Mouse (Mus musculus) thymus, adult 18-20 months (tissue): ENCODE results near the gene Entr1.
"Not testable (repeated sequence)": the region's sequence is repeated elsewhere in the genome, so short reads cannot be mapped to it uniquely, and the experiment has no call there.

ENCODE experiments used
- DNase-seq, 2 experiments: peaks; one replicate each; pipeline ENCODE4 v3.0.0; 2022; ENCODE audit warnings: mixed read lengths in 2 of 2

Entr1 gene

DNA sequence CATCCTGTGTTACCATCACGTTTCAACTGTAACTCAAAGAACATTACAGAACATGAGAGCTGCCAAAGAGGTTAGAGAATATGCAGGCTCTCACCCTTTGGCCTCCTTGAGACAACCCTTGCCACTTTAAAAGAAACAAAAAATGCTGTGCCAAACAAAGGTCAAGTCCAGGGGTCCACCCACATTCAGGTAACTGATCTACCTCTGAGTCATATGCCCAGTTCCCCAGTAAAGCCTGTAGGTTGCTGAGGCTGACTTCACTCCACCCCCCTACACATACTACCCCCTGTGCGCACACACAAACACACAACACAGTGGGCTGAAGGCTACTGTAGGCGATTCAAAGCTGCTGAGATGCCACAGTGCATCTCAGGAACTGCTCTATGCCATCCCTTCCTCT lies 1.4 kb downstream of the Entr1 start:
- DNase-seq = no peak

DNA sequence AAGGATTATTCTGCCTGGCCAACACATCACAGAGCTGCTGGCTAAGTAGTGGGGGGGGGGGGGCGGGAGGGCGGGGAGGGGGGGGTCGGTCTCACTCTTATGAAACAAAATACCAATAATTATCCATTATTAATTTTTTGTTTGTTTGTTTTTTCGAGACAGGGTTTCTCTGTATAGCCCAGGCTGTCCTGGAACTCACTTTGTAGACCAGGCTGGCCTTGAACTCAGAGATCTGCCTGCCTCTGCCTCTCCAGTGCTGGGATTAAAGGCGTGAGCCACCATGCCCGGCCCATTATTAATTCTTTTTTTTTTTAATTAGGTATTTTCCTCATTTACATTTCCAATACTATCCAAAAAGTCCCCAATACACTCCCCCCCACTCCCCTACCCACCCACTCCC lies 8.2 kb downstream of the Entr1 start:
- not testable (repeated sequence) for DNase-seq

DNA sequence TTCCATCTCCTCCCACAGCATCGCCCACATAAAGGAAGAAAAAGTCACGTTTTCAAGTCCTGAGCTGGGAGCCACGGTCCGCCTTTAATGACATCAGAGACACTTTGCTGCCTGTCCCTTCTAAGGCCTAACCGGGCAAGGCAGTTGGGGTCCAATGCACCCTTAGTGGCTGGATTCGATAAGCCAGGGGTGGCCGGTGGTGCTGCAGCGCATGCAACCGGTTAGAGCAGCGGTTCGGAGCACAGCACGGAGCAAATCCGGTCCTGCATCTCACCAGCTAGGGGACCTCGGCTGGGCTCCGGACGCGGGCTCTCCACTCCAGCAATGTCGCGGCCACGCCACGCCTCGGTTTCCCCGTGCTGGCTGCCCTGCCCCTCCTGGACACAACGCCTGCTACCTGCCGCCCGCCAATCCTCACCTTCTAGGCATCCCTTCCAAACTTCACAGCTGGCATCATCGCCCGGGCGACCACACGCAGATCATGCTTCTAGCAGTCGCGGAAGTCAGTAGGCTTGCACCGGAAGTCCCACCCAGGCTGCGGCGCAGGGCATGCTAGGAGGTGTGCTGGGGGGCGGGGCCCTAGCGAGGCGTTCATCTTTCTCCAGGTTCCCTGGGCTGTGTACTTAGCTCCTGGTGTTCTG lies 8.9 kb downstream of the Entr1 start, which contains the start of gene Snapc4:
Snapc4 (minus strand) TSS at position 523 of the 641 bp plus-strand sequence.
- DNase-seq = peak; percentile 75 to 80

DNA sequence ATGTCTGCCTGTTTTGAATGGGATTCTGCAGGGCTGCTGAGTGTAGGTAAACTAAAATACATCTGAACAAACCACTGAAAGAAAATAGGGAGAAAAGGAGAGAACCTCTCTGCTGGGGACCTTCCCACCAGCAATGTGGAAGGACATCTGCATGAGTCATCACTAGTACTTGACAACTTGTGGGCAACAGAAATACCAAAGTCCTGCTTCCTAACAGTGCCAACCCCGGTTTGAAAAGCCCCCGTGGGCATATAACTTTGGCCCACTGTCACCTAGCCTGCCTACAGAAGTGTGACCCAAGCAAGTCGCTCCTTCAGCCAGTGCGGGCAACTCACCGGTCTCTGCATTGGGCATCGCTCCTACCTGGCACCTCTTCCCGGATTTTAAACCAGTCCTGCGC lies 16.7 kb downstream of the Entr1 start:
- no peak for DNase-seq

DNA sequence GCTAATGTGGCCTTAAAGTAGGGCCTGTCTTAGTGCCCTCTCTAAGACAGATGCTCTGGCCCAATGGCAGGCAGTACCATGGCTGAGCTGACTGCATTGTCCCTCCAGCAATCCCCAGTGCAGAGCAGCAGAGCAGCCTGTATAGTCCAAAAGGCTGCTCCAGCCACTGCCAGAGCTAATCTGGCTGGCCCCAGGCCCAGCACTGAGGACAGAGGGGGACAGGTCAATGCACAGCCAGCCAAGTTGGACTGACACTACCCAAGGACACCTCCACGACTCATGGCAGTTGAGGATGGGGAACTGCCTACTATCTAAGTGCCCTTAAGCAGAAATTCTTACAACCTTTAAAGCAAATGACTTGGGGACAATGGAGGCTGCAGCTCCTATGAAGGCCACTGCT lies 20.5 kb downstream of the Entr1 start:
- DNase-seq = no peak

DNA sequence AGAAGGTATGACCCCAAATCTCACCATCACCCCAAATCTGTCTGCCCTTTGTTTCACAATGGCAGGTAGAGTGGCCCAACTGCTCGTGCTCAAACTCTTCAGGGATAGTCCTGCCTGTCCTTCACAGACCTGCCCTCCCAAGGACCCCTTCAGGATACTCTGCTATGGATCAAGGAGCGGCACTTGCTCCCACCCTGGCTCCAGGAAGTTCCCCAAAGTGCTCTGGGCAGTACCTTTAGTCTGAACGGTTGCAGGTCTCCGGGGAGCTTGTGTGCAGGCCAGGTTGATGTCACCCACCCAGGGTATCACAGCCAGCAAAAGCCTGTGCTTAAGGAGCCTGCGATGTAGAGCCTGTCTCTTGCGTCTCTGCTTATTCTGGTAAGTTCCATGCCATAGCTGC lies 21.2 kb downstream of the Entr1 start:
- no peak for DNase-seq

DNA sequence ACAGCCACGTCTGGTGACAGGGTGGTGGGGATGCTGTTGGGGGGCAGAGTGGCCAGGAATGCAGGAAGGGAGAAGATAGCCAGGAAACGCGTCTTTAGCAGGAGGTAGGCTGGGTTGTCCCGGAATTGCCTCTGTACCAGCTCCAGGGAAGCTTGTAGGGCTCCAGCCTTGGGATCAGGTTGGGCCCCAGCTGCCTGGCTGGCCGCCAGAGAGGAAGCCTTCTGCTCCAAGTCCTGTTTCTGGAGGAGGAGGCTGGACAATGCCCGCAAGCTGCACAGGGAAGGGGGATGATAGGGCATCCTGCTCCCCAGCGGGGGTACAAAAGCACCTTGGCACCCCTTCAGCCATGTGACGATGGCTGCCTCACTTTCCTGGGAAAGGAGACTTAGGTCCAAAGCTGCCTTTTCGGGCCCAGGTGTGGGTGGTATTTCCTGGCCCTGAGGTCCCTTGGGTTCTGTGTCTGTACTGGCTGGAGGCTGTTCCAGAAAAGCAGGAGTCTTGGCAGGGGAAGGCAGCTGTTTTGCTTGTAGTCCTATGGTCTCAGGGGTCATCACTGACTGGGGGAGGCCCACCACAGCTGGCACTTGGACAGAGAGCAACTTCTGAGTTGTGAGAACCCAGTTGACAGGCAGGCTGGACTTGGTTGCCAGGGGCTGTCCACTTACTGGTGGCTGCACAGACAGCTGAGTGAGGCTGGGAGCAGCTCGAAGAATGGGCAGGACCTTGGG lies 24.2 kb downstream of the Entr1 start:
- no peak for DNase-seq

DNA sequence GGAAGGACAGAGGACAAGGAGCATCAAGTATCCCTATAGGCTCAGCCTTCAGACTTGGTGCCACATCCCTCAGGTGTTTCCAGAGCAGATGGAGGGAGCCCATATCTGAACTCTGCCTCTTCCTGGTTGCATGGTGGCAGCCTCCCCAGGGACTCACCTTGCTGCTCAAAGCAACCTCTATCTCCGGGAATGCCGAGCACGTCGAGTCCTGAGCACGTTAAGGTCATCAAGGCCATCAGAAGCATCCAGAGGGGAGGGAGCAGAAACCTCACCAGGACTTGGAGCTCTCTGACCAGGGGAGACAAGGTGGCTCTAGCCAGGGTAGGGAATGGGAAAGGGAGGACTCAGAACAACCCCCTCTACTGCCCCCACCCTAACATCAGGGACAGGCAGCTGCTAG lies 25.6 kb downstream of the Entr1 start:
- no peak for DNase-seq

DNA sequence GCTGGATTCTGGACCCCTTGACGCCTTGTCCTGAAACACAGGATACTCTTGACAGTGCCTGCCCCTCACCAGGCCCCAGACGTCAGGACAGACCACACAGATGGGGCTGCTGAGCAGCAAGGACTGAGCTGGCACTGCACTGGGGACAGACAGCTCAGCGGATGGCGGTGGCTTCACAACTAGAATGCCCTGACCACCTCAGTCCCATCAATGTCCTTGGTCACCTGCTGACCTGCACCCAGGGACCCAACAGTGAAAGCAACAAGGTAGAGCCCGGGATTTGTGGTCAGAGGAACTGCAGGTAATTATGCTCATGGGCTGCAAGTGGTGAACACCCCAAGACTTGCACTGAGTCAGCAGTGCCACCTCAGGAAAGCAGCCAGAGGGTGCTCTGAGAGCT lies 26.1 kb downstream of the Entr1 start:
- DNase-seq = no peak

DNA sequence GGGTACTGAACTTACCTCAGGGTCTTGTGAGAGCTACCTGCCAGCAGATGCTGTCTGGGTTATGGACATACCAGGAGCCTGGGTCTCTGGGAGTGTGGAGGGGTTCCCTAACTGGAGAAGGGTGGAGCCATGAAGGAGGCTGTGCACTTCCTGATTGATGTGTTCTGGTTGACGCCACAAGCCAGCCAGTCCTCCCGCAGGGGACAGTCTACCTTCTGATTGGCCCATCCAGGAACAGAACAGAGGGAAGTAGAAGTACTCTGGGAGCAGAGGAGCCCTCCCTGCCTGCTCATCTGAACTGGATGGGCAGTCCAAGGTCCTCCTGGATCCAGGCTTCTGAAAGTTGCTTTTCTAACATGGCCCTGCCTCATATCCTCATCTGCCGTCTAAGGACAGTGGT lies 28.3 kb downstream of the Entr1 start, which contains the start of gene Card9:
Card9 (minus strand) TSS at position 147 of the 400 bp plus-strand sequence.
- no peak for DNase-seq

DNA sequence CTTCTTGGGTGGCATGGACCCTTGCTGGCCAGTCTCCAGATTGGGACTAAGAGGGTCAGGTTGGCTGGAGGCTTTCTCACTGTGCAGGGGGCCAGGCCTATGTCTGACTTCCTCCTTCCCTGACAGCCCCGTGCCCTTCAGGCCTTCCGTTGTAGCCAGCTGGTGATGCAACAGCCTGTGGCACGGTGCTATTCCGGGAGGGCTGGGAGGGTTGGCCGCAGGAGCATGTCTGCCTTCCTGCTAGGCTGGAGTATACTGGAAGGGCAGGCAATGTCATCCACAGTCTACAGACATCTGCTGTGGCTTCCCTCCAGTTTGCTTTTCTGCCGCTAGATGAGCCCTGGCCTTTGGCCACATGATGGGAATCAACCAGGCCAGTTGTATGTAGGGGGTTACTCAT lies 29.1 kb downstream of the Entr1 start:
- DNase-seq = no peak

DNA sequence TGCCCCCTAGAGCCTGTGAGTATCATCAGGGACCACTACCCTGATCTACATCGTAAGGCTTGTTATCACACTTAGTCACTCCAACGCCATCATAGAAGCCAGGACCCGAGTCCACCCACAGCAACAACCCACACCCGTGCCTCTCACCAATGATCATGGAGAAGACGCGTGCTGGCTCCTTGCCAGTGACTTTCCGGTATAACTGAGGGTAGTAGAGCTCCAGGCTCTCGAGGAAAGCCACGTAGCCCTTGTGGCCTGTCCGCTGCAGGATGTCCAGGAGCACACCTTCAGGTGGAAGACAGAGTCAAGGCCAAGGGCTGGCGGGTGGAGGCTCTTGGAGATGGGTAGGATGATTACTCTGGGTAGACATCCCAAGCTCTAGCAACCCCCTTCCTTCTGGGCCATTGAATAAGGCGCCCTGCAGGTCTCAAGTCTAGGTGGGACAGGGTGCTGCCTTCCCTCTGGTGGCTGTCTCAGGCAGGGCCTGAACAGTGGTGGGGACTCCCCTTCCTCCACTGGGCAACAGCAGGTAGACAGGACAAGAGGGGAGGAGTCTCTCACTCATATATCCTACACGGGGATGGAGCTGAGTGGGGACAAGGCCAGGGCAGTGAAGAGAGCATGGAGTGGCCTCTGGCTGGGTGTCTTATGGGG lies 30.3 kb downstream of the Entr1 start:
- DNase-seq = no peak

DNA sequence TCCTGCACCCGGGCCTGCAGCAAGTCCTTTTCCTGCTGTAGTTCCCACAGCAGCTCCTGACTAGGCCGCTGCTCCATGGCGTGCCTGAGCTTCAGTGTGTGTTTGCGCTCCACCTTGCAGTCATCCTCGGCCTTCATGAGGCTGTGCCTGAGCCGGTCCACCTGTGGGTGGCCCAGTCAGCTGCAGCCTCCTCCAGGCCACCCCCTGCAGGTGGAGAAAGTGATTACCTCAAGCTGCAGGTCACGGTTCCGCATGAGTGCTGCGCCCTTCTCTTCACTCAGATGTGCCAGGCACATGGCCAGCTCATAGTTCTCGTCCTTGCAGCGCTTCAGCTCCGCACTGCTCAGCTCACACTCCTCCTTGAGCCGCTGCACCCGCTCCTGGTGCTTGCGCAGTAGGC lies 31.6 kb downstream of the Entr1 start:
- no peak for DNase-seq

DNA sequence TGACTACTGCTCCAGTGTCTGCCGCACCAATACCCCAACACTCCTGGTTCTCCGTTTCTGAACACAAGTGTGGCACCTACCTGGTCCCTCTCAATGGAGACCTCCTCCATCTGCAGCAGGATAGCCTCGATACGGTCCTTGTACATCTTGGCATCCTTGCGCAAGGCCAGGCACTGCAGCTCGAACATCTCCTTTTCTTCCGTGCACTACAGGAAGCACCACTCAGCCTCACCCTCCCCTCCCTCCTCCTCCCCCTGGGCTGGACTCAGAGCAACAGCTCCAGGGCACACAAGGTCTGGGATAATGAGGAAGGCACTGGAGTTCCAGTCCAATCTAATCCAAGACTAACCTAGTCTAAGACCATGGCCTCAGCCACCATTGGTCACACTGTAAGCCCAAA lies 32.4 kb downstream of the Entr1 start:
- DNase-seq = peak in 1 of 2 experiments; percentile 34

DNA sequence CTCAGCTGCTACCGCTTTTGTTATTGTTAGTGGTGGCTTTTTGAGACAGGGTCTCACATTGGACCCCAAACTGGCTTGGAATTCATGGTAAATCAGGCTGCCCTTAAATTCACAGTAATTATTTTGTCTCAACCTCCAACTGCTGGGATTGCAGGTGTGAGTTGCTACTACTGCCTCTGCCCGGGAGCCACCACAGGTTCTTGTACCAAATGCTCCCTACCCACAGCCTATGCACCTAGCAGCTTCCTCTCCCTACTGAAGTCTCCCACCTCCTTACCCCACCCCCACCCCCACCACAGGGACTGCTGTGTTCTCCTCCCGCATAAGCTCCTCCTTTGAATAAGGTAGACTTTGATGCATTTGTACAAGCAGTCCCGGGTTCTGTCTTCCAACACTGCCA lies 32.9 kb downstream of the Entr1 start:
- no peak for DNase-seq

DNA sequence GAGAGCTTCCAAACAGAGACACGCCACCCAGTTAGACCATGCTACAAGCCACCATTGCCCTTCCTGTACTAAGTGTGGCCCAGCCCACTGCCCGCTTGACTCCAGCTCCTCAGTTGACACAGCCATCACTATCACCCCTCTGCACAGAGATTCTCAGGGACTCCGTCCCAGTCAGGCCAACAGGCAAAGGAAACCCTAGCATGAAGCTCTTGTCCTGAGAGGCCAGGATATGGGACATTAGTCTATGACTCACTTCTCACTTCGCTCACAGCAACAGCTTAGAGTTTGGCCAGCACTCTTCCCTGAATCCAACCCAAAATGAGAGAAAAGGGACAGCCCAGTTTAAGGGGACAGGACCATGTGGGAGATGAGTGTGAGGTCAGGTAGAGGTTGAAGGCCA lies 34.7 kb downstream of the Entr1 start:
- DNase-seq = no peak

DNA sequence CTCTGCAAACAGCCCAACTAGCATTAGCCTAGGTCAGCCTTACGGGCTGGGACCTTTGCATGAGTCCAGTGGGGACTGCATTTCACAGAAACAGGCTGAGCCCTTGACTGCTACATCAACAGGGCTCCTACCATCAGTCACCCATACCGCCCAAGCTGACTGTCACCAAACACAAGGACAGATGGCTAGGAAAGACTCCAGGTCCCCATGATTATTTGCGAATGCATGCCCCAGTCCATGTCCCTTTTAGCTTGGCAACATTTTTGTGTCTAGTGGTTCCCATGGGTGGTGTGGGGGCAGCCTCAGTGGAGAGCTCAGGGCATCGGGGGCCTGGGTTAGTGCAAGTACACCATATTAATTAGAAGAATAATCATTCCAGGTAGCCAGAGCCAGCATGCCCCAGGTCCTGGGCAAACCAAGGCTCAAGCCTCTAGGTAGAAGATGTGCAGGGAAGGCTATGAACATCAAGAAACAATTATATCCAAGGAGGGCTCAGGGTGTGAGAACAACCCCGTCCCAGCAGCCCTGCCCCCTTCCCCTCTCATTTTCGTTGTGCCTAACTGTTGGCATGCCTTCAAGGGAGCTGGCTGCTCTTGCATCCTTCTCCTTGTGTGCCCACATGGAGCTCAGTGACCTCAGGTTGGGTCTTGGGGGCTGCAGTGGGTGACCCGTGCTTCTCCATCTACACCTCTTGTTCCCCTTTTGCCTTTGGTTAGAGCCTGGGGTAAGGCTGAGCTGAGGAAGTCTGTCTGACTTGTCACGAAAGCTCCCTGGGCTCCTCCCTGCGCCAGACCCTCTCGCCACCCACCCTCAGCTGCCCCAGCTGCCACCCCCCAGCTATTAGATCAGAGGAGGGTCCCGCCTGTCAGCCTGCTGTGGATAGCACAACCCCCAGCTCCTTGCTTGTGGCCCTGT lies 35.8 kb downstream of the Entr1 start:
- no peak for DNase-seq

DNA sequence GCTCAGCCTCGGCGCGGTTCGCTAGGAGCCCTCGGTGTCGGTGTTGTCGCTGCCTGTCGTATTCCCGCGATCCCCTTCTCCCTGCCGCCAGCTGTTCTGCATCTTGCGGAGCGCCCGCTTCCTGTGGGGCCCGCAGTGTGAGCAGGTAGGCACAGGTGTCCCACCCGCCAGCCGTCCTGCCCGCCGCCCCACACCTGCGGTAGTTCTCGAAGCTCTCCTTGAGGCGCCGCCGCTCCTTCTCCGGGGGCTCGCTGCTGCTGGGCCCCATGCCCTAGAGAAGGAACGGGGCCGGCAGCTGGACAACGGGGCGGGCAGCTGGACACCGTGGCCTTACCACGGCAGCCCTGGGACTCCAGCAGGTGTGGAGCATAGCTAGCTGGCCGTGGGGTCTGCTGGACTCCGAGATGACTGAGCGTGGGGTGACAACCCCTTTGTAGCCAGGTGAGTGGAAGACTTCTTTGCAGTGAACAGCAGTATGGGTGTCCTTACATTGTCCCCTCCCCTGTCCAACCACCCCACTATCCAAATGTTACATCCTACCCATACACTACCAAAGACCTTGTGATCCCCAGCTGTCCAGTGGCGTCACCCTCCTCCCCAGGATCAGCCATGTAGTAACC lies 36.7 kb downstream of the Entr1 start:
- peak; percentile 76 to 77 for DNase-seq

DNA sequence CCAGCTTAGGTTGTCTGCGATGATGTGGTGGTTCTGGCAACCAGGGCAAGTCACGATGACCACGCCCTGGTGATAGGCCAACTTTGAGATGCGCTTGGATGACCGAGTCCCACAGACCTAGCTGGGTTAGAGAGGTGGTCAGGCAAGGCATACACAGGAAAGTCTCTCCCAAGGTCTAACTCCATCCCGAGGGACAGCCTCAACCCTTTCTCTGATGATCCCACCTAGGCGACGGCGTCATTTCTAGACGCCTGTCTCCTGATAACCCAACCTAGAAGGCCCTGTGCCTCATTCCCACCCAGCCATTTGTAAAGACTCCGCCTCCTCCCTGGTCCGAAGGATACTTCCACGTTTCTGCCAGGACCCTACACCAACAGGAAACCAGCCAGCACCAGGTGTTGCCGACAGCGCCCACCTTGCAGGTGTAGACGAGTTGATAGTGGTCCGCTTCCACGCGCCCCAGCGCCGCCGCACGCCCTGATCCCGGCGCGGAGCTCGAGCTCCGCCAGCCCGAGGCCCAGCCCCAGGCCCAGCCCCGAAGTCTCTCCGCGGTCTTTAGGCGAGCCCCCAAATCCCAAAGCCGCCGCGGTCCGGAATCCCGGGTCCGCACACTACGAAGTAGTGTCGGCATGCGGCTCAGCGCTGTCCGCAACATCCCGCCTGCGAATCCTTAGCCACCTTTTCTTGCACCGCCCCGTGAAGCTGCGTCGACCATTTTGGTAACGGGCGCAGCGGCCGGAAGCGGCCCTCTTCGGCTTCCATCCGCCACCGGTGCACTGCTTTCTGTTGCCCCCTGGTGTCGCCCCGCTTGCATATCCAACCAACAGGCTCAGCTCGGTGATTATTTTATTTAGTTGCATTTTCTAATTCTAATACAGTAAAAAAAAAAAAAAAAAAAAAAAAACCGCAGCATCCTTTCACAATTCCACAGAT lies 37.5 kb downstream of the Entr1 start, which contains the start of gene Dnlz:
Dnlz (minus strand) TSS at position 753 of the 933 bp plus-strand sequence.
- peak; percentile 88 to 89 for DNase-seq

DNA sequence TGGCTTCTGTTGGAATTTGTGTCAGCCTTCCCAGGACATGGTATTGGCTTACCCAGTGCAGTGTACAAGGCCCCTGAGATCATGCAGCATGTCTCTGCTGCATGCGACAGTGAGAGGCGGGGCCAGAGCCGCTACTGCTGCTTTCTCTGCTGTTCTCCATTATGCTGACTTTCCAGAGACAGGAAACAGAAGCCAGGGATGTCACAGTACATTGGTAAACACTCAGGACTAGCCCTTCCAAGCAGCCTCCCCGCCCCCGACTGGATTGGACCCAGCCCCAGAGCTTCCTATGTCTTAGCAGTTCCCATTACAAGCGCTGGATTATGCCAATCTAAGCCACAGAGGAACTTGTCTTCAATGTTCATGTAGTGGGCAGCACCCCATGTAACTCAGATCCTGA lies 40.9 kb downstream of the Entr1 start:
- no peak for DNase-seq
